Mouse (Mus musculus) heart, adult 11 months (tissue): Measurements from ENCODE around the gene Ireb2.

ENCODE experiments used
- DNase-seq: peaks from one replicate; pipeline ENCODE4 v3.0.0; 2022

The Ireb2 gene

DNA sequence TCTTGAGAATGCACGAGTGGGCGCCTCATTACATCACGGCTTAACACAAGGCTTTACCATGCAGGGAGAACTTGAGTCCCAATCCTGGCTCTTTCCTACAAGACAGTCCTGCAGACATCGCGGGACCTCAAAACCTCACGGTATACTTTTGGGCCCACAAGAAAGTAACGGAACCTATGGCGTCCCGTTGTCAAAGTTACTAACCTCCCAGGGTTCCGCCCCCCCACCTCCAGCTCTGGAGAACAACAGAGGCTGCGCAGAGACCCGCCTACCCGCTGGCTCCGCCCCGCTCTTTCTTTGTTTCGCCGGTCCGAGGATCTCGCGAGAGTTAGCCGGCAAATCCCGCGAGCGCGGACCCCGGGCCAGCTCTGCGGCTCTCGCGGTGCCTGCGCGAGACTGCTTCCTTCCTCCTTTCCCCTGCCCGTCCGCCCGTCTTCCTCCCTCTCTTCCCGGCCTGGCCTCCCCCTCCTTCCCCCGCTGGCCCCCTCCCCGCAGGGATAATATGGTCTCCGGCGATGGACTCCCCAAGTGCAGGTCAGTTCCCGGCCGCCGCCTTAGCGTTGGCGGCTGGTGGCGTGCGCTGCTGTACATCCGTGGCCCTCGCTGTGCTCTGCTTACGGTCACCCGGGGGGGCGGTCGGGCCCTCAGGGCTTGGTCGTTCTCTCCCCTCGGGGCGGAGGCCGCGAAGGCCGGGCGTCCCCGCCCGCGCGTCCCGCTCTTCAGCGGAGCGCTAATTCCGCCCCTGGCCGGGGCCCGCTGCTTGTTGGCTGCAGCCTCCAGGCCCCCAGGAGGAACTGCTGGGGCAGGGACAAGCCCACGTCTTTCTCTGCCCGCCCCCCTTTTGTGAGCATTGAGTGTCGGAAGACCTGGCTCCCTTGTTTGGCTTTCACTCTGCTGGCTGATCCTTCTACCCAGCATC is at the start of gene Ireb2:
Gene Ireb2, plus strand, starts transcription at position 427 of the 919 bp plus-strand sequence.
- DNase-seq: peak; percentile 100

DNA sequence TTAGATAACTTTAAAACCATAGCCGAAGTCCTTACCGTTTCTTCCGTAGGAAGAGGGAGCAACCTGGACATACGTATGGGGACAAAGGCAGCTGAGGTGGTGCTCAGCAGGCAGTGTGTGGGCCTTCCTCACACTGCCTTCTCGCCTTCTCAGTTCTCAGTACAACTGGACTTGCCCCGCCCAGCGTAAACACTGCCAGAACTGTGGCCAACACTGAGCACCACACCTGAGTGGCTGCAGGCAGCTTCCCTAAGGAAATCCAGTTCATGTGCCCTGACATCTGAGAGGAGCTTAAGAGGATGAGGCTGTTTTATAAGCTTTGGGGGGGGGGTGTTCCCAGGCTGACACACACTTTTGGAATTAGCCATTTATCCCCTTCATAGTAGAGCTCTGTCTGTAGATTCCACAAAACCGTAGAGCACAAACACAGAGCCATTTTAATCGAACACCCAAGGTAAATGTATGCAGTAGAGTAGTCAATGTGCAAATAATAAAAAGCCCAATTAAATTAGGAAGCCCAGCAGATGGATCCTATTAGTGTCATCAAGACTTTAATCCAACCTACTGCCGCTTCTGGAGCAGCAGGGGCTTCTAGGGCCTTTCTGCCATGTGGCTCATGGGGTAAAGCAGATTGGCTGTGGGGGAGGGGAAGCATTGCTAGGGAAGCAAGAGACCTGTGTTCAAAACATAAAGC is 46.9 kb upstream of the Ireb2 start:
- DNase-seq: peak; percentile 71

DNA sequence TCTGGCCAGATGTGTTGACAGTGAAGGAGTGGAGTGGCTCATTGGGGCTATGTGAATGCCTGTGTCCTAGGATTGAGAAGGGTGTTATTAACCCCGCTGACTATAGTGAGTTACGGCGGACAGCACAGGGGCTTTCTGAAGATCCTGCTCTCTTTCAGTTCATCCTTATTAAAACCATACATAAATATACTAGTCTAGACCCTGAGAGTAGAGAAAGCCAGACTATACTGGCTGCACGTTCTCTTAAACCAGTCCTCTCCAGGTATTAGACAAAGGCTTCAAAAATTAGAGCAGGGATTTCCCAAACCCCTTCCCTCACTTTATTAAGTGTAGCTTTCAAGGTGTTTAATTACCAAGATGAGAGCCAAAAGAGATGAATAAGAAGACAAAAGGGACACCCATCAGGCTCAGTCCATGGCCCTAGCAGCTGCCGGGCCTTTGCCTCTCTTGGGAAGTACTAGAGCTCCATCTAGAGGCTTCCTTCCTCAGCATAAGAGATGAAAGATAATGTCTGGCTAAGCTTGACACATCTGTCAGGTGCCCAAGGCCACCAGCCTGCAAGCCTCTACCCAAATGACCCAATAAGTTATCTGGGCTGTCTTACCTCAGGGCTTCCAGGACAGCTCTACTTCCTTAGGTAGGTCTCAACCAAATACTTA is 42.0 kb upstream of the Ireb2 start:
- DNase-seq: peak; percentile 74

DNA sequence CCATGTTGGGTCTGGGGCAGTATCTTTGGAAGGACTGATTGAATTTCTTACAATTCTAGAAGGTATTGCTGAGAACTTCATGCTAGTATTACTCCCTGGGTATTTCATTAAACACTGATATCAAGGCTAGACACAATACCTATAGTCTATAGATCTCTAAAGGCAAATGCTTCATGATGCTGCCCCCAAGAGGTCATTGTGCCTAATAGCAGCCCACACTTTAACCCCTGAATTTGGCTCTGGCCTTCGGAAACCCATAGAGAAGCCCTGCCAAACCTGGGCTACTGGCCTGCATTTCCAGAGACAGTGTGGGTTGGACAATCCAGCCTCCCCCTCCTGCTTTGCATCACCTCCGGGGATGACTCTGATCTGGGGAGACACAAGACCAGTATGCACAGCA is 33.8 kb upstream of the Ireb2 start:
- DNase-seq: peak; percentile 51

- DNase-seq: peak; percentile 81
Measured at GRCm38 (mm10) chr9:54830624-54831023, 33.0 kb upstream of the Ireb2 start.

GRCm38 (mm10) chr9:54833831-54834230 is 29.8 kb upstream of the Ireb2 start:
- DNase-seq: peak; percentile 23

DNA sequence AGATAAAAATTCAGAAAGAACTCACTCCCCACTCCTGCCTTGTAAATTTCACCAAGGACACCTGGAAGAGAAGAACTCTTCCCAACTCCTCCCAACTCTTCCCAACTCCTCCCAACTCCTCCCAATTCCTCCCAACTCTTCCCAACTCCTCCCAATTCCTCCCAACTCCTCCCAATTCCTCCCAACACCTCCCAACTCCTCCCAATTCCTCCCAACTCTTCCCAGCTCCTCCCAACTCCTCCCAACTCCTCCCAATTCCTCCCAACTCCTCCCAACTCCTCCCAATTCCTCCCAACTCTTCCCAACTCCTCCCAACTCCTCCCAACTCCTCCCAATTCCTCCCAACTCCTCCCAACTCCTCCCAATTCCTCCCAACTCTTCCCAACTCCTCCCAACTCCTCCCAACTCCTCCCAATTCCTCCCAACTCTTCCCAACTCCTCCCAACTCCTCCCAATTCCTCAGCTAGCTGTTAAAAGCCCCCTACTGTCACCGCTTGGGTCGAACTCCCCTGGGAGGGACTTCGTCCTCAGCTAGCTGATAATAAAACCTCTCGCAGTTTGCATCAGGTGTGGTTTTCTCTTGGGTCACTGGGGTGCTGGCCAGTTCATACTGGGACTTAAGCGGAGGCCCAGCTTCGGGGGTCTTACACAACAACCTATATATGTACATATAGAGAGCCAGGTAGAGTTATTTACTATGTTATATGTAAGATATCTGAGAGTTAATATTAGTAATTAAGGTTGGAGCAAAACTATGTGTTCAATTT is 27.5 kb upstream of the Ireb2 start:
- DNase-seq: peak; percentile 62

DNA sequence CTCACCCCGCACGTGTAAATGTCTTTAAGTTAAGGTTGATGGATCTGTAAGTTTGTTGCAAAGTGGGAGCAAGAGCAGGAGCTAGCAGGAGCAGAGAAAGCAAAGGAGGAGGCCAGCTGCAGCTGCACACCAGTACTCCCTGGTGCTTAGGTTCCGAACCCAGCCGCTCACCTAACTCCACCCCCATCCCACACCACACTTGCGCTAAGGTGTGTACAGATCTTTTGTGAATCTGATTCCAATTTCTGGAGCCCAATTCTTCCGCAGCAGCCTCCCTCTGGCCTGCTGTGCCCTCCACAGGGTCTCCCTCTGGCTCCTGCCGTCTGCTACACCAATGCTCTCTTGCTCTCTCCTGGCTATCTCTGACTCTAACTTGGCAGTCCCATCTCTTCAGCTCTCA is 25.8 kb upstream of the Ireb2 start:
- DNase-seq: peak; percentile 48

DNA sequence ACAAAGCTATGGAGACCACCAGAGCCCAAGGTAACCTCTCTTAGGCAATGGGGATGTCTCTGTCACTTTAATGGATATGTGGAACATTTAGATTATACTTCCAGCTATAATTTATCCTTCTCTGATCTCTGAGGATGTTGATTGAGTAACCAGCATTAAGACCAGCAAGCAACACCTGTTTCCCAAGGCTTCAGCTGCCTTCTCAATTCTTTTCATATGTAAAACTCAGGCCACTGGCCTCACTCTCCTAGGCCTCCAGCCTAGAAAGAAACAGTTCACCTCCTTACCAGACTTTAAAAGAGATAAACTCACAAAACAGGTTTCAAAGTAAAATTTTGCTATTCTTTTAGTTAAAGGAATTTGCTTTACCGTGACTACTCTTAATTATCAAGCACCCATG is 23.4 kb upstream of the Ireb2 start:
- peak; percentile 21 for DNase-seq

GRCm38 (mm10) chr9:54842311-54842710 is 21.3 kb upstream of the Ireb2 start:
- DNase-seq: peak; percentile 76

DNA sequence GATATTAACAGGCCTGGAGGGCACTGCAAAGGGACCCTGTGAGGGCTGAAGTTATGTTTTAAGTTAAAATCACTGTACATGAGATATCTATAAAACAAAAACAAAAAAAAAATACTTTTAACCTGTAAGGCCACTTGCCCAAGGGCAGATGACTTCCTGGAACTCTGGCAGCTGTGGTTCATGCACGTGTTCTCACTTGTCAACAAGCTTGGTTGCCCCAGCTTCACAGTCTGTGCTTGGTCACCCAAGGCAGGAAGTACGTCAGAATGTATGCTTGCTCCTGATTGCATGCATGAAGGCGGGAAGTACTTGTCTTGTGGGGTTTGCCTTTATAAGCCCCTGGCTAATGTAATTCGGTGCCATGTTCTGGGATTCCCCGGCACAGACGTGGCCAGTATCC is 19.7 kb upstream of the Ireb2 start:
- peak; percentile 71 for DNase-seq

GRCm38 (mm10) chr9:54844556-54845176 is 18.9 kb upstream of the Ireb2 start:
- DNase-seq: peak; percentile 1

- DNase-seq: peak; percentile 42
Measured at GRCm38 (mm10) chr9:54848203-54848602, 15.4 kb upstream of the Ireb2 start.

- peak; percentile 39 for DNase-seq
Measured at GRCm38 (mm10) chr9:54853036-54853435, 10.6 kb upstream of the Ireb2 start.

DNA sequence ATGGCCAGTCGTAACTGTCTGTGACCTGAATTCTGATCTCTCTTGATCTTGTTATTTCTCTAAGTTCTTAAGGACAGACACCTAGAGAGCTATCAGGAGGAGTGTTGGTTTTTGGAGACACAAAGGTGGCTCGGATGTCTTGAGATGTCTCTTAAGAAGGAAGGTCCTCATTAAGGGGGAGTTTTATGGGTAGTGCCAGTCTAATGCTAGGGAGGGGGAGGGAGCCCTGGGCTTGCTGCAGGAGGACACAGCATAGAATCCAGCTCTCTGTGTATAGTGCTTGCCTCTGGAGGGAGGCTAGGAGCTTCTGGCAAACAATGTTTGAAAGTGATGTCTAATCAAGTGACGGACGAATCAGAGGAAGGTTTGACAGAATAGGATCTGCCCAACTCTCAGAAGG is 10.0 kb upstream of the Ireb2 start:
- peak; percentile 24 for DNase-seq

DNA sequence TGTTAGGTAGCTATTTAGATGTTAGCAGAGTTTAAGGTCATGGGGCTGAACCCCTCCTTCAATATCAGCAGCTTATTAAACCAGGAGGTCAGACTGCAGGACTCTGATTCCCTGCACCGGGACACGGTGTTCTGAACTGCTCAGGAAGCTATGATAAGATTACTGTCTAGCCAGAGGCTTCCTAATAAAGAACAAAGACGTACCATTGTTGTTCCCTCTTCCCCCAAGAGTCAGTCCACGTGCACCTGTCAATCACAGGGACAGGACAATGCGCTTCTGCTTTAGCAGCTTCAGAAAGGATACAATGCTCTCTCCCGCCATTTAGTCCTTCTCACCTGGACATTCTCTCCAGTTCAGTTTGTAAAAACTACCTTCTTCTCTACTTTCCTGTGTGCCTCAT is 8.0 kb upstream of the Ireb2 start:
- DNase-seq: peak; percentile 88

DNA sequence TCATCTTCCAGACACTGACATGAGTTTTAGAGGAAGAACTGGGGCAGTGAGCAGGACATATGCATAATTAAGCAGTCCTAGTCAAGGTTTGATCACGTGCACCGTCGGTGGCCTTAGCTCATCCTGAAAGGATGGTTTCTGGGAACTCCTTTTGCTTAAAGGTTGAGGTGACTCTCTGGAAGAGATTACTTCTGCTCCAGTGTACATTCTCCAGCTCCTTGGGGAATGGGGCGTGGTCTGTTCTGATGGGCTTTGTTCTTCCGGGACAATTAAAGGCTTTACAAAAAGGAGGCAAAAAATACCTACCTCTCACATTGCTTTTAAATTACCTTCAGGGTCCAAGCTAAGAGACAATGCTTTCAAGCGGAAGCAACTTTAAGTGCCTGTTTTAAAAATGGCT is 7.5 kb upstream of the Ireb2 start:
- peak; percentile 53 for DNase-seq

DNA sequence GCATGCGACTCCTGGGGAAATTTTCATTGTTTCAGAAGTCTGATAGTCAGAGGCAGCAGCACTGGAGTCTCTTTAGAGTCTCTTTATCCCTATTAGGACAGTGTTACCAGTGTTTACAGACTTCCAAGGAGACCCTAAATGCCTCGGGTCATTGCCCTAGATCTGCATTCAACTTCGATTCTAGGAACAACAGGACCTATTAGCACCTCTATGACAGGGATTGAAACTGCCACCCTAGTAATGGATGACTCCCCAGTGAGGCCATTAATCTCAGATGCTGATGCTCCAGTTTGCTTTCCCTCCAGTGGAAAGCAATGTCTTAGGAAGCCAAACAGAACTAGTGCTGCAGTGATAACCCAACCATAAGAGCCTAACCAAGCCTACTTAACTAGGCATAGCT is 6.1 kb upstream of the Ireb2 start:
- DNase-seq: peak; percentile 30

DNA sequence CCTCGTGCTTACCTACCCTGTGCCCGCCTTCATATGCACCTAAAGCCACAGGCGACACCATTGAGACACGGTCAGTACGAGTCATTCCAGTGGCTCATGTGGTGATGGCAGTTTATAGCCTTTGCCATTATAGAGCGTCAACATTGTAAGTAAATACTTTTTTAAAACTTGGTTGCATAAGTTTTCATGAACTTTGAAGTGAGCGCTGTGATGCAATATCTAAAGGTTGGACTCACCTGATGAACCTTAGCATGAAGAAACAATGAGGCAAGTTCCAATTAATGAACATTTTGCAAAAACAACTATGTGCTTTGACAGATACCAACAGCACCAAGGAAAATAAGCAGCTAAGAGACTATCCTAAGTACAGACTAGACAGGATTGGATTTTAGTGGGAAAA is 3.1 kb upstream of the Ireb2 start:
- no peak for DNase-seq

DNA sequence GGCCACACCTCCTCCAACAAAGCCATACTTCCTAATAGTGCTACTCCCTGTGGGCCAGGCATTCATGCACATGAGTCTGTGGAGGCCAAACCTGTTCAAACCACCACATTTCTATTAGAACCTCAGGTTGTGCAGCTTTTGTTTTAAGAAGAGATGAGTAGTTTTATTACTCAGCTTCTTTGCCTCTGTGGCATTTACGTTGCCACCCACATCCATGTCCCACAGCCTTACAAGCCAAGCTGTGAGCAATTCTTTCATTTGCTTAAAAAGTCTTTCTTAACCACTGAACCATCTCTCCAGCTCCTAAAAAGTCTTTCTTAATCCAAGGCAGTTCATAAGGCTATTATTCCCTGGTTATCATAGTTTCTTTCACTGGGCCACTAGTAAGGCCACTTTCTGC is 15.2 kb downstream of the Ireb2 start:
- no peak for DNase-seq

GRCm38 (mm10) chr9:54892111-54892510 is 28.5 kb downstream of the Ireb2 start:
- no peak for DNase-seq

- no peak for DNase-seq
Measured at GRCm38 (mm10) chr9:54897097-54897496, 33.5 kb downstream of the Ireb2 start.
